ENCODE assay signal across 11 mouse cellular contexts in the genomic region with DNA sequence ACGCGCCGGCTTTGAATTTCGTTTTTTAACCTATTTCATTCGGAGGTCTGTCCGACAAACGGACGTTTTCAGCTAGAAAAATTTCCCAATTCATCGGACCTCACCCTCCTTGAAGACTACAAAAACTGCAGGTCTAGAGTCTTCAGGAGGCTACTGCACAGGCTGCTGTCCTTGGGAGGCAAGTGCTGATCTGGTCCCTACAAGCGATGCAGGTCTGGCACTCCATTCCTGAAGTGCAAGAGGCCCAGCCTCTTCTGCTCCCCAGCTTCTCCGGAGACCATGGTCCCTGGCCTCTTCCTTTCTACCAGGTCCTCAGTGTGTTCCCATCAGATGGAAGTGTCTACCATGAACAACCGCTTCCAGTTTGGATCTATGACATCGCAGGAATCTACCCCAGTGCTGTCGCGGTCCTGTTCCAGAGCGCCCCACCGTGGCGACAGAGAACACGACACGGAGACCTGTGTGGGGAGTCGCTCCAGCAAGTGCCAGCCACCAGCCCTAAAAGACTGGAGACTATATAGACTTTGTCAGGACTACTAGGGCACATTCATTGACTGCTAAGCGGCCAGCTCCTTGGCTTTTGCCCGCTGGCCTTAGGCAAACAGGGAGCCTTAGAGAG. TPM values are rescaled to one million over a fixed set of nuclear protein-coding genes. Genes with fewer than 3 reads are reported as not detected.
DNase-seq lines count a peak whose midpoint lies in the region; ATAC-seq lines count a peak whose summit lies in the region.
"Not testable (repeated sequence)": the region's sequence is repeated elsewhere in the genome, so short reads cannot be mapped to it uniquely, and the experiment has no call there.
"Had no signal": no experiment of that assay in that cellular context is flagged by ENCODE, and none has a peak within 500 bp of the region (broad histone marks: within the 10 kb centered on the region; RNA-seq: fewer than 3 reads in every experiment).

No protein-coding gene starts in this region.

- ATAC-seq in megakaryocyte-erythroid progenitor cell, adult 5-6 weeks (replicated peaks; ENCODE audit: low FRiP score, low TSS enrichment, poor library complexity, severe bottlenecking) = peak; percentile 80

- H3K4me3 ChIP-seq in heart, embryonic 10.5 days = not testable (repeated sequence)

- H3K4me1 ChIP-seq in heart, embryonic 10.5 days = not testable (repeated sequence)

- peaks cover 19% of the 10 kb centered on the region; the same call in 1 of the 2 replicates for H3K27me3 ChIP-seq in heart, embryonic 10.5 days (ENCODE audit: insufficient read depth, poor library complexity, severe bottlenecking)

- intact Hi-C loops in left cerebral cortex, postnatal 25 days (cut with DNase I) = not testable (repeated sequence)

- H3K27ac ChIP-seq in heart, embryonic 10.5 days = not testable (repeated sequence)

- peak; percentile 43 for DNase-seq in CD4-positive helper T cell, adult 2 months (ENCODE audit: low read depth, low spot score)
- DNase-seq in adrenal gland, postnatal 36 days = peak; percentile 61
- peak; percentile 69 for DNase-seq in embryo, embryonic 10.5 days (ENCODE audit: low spot score)
- DNase-seq in heart, embryonic 10.5 days (ENCODE audit: low spot score) = peak; percentile 77
- peak; percentile 31 for DNase-seq in kidney, adult 18-20 months
- DNase-seq in left cerebral cortex, postnatal 25 days (ENCODE audit: low spot score in 2 of 2) = peak; percentile 6 to 30
- peak; percentile 19 for DNase-seq in right cerebral cortex, adult 18-20 months

- 3% methylated on average over 14 of the region's 23 CpGs for WGBS in heart, embryonic 10.5 days

- H3K36me3 ChIP-seq in heart, embryonic 10.5 days = not testable (repeated sequence)

- H3K9me3 ChIP-seq in heart, embryonic 10.5 days = not testable (repeated sequence)

RNA-seq across cellular contexts. Expression of gene D13Ertd608e, which starts 2.0 kb away (rescaled TPM):
- not detected for total RNA-seq in adrenal gland, postnatal 36 days (2021)
- not detected in 2 replicates for polyA plus RNA-seq in heart, embryonic 10.5 days (2016; fragmentation: Nextera tagmentation; extraction: Ambion mirVana)
- total RNA-seq in left cerebral cortex, postnatal 25 days (2021) = not detected
- total RNA-seq in megakaryocyte-erythroid progenitor cell, adult 5-6 weeks (2014; fragmentation: Nextera tagmentation) = not detected in 2 replicates
- total RNA-seq in megakaryocyte-erythroid progenitor cell, adult 5-6 weeks (2017) = not detected in 2 replicates
- total RNA-seq: gastrocnemius, postnatal 36 days; layer of hippocampus, postnatal 25 days had no signal
- polyA plus RNA-seq: neural tube, embryonic 14.5 days had no signal

RNA-seq across cellular contexts. Expression of gene AF067063, which starts 7.8 kb away (rescaled TPM):
- total RNA-seq in adrenal gland, postnatal 36 days (2021) = not detected
- not detected in 2 replicates for polyA plus RNA-seq in heart, embryonic 10.5 days (2016; fragmentation: Nextera tagmentation; extraction: Ambion mirVana)
- total RNA-seq in left cerebral cortex, postnatal 25 days (2021) = not detected
- total RNA-seq in megakaryocyte-erythroid progenitor cell, adult 5-6 weeks (2014; fragmentation: Nextera tagmentation) = not detected in 2 replicates
- not detected in 2 replicates for total RNA-seq in megakaryocyte-erythroid progenitor cell, adult 5-6 weeks (2017)
- total RNA-seq: gastrocnemius, postnatal 36 days; layer of hippocampus, postnatal 25 days had no signal
- polyA plus RNA-seq: neural tube, embryonic 14.5 days had no signal

RNA-seq across cellular contexts. Expression of gene Zfp131, which starts 47.1 kb away (rescaled TPM):
- total RNA-seq in adrenal gland, postnatal 36 days (2021) = 10 to 100 TPM; 35.5 to 43.9 TPM
- 23.5 and 29.8 TPM in 2 replicates for polyA plus RNA-seq in heart, embryonic 10.5 days (2016; fragmentation: Nextera tagmentation; extraction: Ambion mirVana)
- 10 to 100 TPM; 44.2 to 48.2 TPM for total RNA-seq in left cerebral cortex, postnatal 25 days (2021)
- total RNA-seq in megakaryocyte-erythroid progenitor cell, adult 5-6 weeks (2014; fragmentation: Nextera tagmentation) = 56.9 and 62.1 TPM in 2 replicates
- total RNA-seq in megakaryocyte-erythroid progenitor cell, adult 5-6 weeks (2017) = 60.7 and 71.0 TPM in 2 replicates

RNA-seq across cellular contexts. Expression of gene Tcstv1, which starts 56.8 kb away (rescaled TPM):
- not detected for total RNA-seq in adrenal gland, postnatal 36 days (2021)
- polyA plus RNA-seq in heart, embryonic 10.5 days (2016; fragmentation: Nextera tagmentation; extraction: Ambion mirVana) = not detected in 2 replicates
- not detected for total RNA-seq in left cerebral cortex, postnatal 25 days (2021)
- total RNA-seq in megakaryocyte-erythroid progenitor cell, adult 5-6 weeks (2014; fragmentation: Nextera tagmentation) = not detected in 2 replicates
- total RNA-seq in megakaryocyte-erythroid progenitor cell, adult 5-6 weeks (2017) = not detected in 2 replicates
- total RNA-seq: gastrocnemius, postnatal 36 days; layer of hippocampus, postnatal 25 days had no signal
- polyA plus RNA-seq: neural tube, embryonic 14.5 days had no signal

Comparison
In these comparisons a context has a peak if more than half of its experiments do, and no peak if none do; other contexts are left out.
1. DNase-seq: peak in every context shown above with its lines; median percentile 77 in heart, embryonic 10.5 days; 69 in embryo, embryonic 10.5 days; 61 in adrenal gland, postnatal 36 days; 43 in CD4-positive helper T cell, adult 2 months; 31 in kidney, adult 18-20 months; 19 in right cerebral cortex, adult 18-20 months; 18 in left cerebral cortex, postnatal 25 days.